Mouse (Mus musculus): ENCODE data around the gene Tmem158. TPM values are rescaled to one million over a fixed set of nuclear protein-coding genes. Genes with fewer than 3 reads are reported as not detected.

The Tmem158 gene
- polyA plus RNA-seq, 1 experiment, result 5.9 TPM

DNA sequence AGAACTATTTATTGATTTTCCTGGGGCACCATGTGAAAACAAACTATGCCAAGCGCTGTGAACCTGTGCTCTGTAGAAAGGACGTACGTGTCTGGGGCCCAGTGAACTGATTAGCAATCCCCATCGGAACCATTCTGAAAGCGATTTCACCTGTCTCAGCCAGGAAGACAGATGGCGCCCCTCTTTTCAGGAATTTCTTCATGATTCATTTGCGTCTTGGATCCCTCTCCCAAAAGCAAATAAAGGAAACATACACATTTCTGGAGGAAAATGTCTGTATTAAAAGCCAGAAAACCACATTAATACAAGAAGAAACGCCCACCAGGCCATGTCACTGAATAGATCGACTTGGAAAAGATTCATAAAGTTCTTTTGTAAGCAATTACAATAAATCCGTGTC, 1.8 kb downstream of the Tmem158 start:
- Histone ChIP-seq H3K4me3 (ENCODE audit: extremely low read depth, insufficient read depth, insufficient read length) (no peak overlapping the region), H3K36me3 (ENCODE audit: control insufficient read depth, insufficient read depth, low read length) (no peaks in the 10 kb centered on the region), H3K4me1 (ENCODE audit: control insufficient read depth, insufficient read depth, insufficient read length) (peaks cover 9% of the 10 kb centered on the region; the same call in 1 of the 2 replicates), H3K27ac (ENCODE audit: insufficient read depth, low read length) (no peak overlapping the region), H3K27me3 (ENCODE audit: control insufficient read depth, insufficient read depth, low read length) (peaks cover 9% of the 10 kb centered on the region; the same call in 1 of the 2 replicates)
- WGBS, result 72% methylated on average over 10 of the region's 10 CpGs
- no peak for DNase-seq (ENCODE audit: low read depth in 1 of 2, low spot score in 2 of 2)
- TF ChIP-seq POLR2A (IDR thresholded peaks at IDR 0.05; ENCODE audit: low read depth, low read length), result no peak
- no peak for TF ChIP-seq CTCF (IDR thresholded peaks at IDR 0.05; ENCODE audit: extremely low read depth, insufficient read depth, insufficient read length, insufficient replicate concordance)

DNA sequence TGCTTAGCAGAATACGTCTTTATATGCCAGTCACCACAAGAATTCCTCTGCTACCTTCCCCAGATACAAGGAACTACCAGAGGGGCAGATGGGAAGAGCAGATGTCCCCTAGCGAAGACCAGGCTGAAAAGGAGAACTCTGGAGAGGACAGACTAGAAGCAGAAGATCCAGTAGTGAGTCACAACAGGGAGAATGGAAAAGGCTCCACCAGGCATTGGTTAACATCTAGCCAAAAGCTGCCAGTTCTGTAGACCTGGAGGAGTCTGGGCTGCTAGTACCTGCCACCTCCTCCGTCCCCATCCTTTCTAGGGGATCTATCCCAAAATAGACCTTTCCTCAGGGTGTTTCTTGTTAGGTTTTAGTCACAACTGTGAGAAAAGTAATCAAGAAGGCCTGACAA, 4.8 kb downstream of the Tmem158 start:
- peaks cover 9% of the 10 kb centered on the region; the same call in 1 of the 2 replicates for H3K4me1 ChIP-seq (ENCODE audit: control insufficient read depth, insufficient read depth, insufficient read length)
- no peak overlapping the region for H3K27ac ChIP-seq (ENCODE audit: insufficient read depth, low read length)
- no peak for TF ChIP-seq CTCF (IDR thresholded peaks at IDR 0.05; ENCODE audit: extremely low read depth, insufficient read depth, insufficient read length, insufficient replicate concordance)
- TF ChIP-seq POLR2A (IDR thresholded peaks at IDR 0.05; ENCODE audit: low read depth, low read length), result no peak
- H3K27me3 ChIP-seq (ENCODE audit: control insufficient read depth, insufficient read depth, low read length), result peaks cover 8% of the 10 kb centered on the region; the same call in 1 of the 2 replicates
- no peak for DNase-seq (ENCODE audit: low read depth in 1 of 2, low spot score in 2 of 2)
- 90% methylated on average over 3 of the region's 3 CpGs for WGBS
- H3K36me3 ChIP-seq (ENCODE audit: control insufficient read depth, insufficient read depth, low read length), result no peaks in the 10 kb centered on the region
- no peak overlapping the region for H3K4me3 ChIP-seq (ENCODE audit: extremely low read depth, insufficient read depth, insufficient read length)

DNA sequence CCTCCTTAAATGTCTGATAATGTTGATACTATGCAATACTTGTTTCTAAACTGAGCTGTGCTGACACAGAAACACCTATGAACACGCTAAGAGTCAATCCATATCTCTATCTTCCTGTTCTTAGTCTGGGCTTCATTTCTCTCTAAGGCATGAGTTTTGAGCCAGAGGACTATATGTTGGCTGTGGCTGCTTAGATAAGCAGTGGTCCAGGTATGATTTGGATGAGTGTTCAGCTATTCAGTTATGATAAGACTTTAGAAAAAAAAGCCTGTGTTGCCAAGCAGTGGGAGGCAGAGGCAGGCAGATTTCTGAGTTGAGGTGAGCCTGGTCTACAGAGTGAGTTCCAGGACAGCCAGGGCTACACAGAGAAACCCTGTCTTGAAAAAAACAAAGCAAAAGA, 12.6 kb downstream of the Tmem158 start:
- no peak overlapping the region for H3K27ac ChIP-seq (ENCODE audit: insufficient read depth, low read length)
- WGBS, result 82% methylated on average over 1 of the region's 1 CpGs
- no peaks in the 10 kb centered on the region for H3K27me3 ChIP-seq (ENCODE audit: control insufficient read depth, insufficient read depth, low read length)
- TF ChIP-seq CTCF (IDR thresholded peaks at IDR 0.05; ENCODE audit: extremely low read depth, insufficient read depth, insufficient read length, insufficient replicate concordance), result no peak
- no peak for TF ChIP-seq POLR2A (IDR thresholded peaks at IDR 0.05; ENCODE audit: low read depth, low read length)
- no peak overlapping the region for H3K4me3 ChIP-seq (ENCODE audit: extremely low read depth, insufficient read depth, insufficient read length)
- no peak for DNase-seq (ENCODE audit: low read depth in 1 of 2, low spot score in 2 of 2)
- no peaks in the 10 kb centered on the region for H3K36me3 ChIP-seq (ENCODE audit: control insufficient read depth, insufficient read depth, low read length)
- H3K4me1 ChIP-seq (ENCODE audit: control insufficient read depth, insufficient read depth, insufficient read length), result no peaks in the 10 kb centered on the region

DNA sequence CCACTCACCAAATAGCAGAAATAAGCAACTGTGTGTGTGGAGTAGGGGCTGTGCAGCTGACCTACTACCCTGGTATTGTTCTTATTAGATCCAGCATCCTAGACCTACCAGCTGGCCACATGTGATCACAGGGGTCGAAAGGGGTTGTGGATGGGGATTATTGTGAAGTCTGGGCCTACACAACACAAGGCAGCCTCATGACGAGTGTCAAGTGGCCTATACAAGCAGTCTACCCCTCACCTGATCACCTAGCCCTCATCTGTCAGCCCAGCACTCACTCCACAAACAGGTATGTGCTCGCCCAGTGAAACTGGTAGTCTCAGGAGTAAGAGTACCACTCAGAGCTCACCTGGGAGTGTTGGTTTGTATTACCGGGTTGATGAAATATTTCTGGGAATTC, 15.4 kb downstream of the Tmem158 start:
- H3K4me3 ChIP-seq (ENCODE audit: extremely low read depth, insufficient read depth, insufficient read length), result no peak overlapping the region
- H3K36me3 ChIP-seq (ENCODE audit: control insufficient read depth, insufficient read depth, low read length), result no peaks in the 10 kb centered on the region
- no peak overlapping the region for H3K27ac ChIP-seq (ENCODE audit: insufficient read depth, low read length)
- no peaks in the 10 kb centered on the region for H3K27me3 ChIP-seq (ENCODE audit: control insufficient read depth, insufficient read depth, low read length)
- TF ChIP-seq CTCF (IDR thresholded peaks at IDR 0.05; ENCODE audit: extremely low read depth, insufficient read depth, insufficient read length, insufficient replicate concordance), result no peak
- no peak for TF ChIP-seq POLR2A (IDR thresholded peaks at IDR 0.05; ENCODE audit: low read depth, low read length)
- no peak for DNase-seq (ENCODE audit: low read depth in 1 of 2, low spot score in 2 of 2)
- WGBS, result 80% methylated on average over 4 of the region's 4 CpGs
- no peaks in the 10 kb centered on the region for H3K4me1 ChIP-seq (ENCODE audit: control insufficient read depth, insufficient read depth, insufficient read length)

DNA sequence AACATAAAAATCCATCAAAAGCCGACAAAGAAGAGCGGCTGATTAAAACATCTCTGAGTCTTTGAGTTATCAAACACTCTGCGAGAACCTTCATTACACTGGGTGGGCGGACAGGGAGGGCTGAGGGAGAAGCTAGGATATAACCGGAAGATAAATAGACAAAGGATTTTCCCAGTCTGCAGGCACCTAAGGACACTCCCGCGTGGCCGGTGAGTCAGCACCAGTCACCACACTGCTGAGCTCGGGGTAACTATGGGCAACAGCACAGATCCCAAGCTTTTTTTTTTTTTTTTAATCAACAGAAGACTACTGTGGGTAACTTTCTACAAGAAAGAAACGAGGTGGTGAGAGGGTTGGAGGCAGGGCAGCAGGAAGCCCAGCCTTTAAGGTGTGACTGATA, 16.6 kb downstream of the Tmem158 start:
- TF ChIP-seq POLR2A (IDR thresholded peaks at IDR 0.05; ENCODE audit: low read depth, low read length) (no peak), CTCF (IDR thresholded peaks at IDR 0.05; ENCODE audit: extremely low read depth, insufficient read depth, insufficient read length, insufficient replicate concordance) (no peak)
- 66% methylated on average over 10 of the region's 10 CpGs for WGBS
- Histone ChIP-seq H3K4me3 (ENCODE audit: extremely low read depth, insufficient read depth, insufficient read length) (no peak overlapping the region), H3K27ac (ENCODE audit: insufficient read depth, low read length) (no peak overlapping the region), H3K36me3 (ENCODE audit: control insufficient read depth, insufficient read depth, low read length) (no peaks in the 10 kb centered on the region), H3K4me1 (ENCODE audit: control insufficient read depth, insufficient read depth, insufficient read length) (no peaks in the 10 kb centered on the region), H3K27me3 (ENCODE audit: control insufficient read depth, insufficient read depth, low read length) (no peaks in the 10 kb centered on the region)
- DNase-seq (ENCODE audit: low read depth in 1 of 2, low spot score in 2 of 2), result no peak

DNA sequence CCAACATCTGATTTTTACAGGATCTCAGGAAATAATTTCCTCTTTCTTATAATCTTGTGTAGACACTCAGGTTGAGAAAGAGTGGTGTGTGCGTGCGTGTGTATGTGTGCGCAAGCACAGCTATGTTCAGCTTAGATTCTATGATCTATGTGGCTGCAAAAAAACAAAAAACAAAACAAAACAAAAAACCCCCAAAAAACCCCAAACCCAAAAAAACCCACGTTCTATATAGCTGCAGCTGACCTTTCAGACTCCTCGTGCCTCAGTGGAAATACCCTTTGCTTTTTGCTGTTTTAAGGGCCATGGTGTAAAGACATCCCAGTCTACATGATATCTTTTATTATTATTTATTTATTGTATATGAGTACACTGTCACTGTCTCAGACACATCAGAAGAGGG, 19.4 kb downstream of the Tmem158 start:
- 86% methylated on average over 5 of the region's 5 CpGs for WGBS

DNA sequence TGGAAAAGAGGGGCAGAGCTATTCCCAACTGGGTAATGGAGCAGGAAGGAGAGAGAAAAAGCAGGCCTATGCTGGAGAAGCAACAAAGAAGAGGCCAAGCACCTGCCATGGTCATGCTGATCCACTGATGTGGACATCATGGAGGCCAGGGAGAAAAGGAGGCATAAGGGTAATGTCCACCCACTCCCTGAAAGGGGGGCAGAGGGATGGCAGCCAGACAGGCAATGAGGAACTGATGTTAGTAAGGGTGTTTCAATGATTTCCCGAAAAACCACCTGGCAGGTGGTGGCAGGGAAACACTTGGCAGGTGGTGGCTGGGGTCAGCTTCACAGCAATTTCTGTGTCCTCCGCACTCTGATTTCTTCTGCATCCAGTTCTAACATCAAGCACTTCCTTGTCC, 19.8 kb downstream of the Tmem158 start:
- H3K27ac ChIP-seq (ENCODE audit: insufficient read depth, low read length), result no peak overlapping the region
- 76% methylated on average over 2 of the region's 2 CpGs for WGBS
- no peaks in the 10 kb centered on the region for H3K27me3 ChIP-seq (ENCODE audit: control insufficient read depth, insufficient read depth, low read length)
- TF ChIP-seq POLR2A (IDR thresholded peaks at IDR 0.05; ENCODE audit: low read depth, low read length) (no peak), CTCF (IDR thresholded peaks at IDR 0.05; ENCODE audit: extremely low read depth, insufficient read depth, insufficient read length, insufficient replicate concordance) (no peak)
- H3K4me3 ChIP-seq (ENCODE audit: extremely low read depth, insufficient read depth, insufficient read length), result no peak overlapping the region
- no peaks in the 10 kb centered on the region for H3K36me3 ChIP-seq (ENCODE audit: control insufficient read depth, insufficient read depth, low read length)
- no peaks in the 10 kb centered on the region; the same call in 1 of the 2 replicates for H3K4me1 ChIP-seq (ENCODE audit: control insufficient read depth, insufficient read depth, insufficient read length)
- DNase-seq (ENCODE audit: low read depth in 1 of 2, low spot score in 2 of 2), result no peak

More for the DNA sequence above, 19.4 kb downstream of the Tmem158 start:
- no peaks in the 10 kb centered on the region for H3K36me3 ChIP-seq (ENCODE audit: control insufficient read depth, insufficient read depth, low read length)
- H3K4me3 ChIP-seq (ENCODE audit: extremely low read depth, insufficient read depth, insufficient read length), result no peak overlapping the region
- DNase-seq (ENCODE audit: low read depth in 1 of 2, low spot score in 2 of 2), result no peak
- no peak for TF ChIP-seq POLR2A (IDR thresholded peaks at IDR 0.05; ENCODE audit: low read depth, low read length)
- TF ChIP-seq CTCF (IDR thresholded peaks at IDR 0.05; ENCODE audit: extremely low read depth, insufficient read depth, insufficient read length, insufficient replicate concordance), result no peak
- no peaks in the 10 kb centered on the region for H3K27me3 ChIP-seq (ENCODE audit: control insufficient read depth, insufficient read depth, low read length)
- H3K27ac ChIP-seq (ENCODE audit: insufficient read depth, low read length), result no peak overlapping the region
- no peaks in the 10 kb centered on the region for H3K4me1 ChIP-seq (ENCODE audit: control insufficient read depth, insufficient read depth, insufficient read length)
